Mouse (Mus musculus) neural tube, embryonic 12.5 days (tissue): Measurements from ENCODE around the gene Gabpa. TPM values are rescaled to one million over a fixed set of nuclear protein-coding genes. Genes with fewer than 3 reads are reported as not detected.

Source experiments
- polyA plus RNA-seq: library from polyadenylated mRNA; unstranded; fragments of >200 nt; fragmentation: Nextera tagmentation; extraction: Ambion mirVana; gene quantifications from 2 replicates; pipeline ENCODE4 v1.2.1, GENCODE M21; 2016

Gabpa gene
- polyA plus RNA-seq, 1 experiment from 2014 or later = 32.8 TPM

Other genes starting within 250 kb of the Gabpa start
- gene Mrpl39, start 99.2 kb upstream of the Gabpa start, polyA plus RNA-seq = 45.1 and 47.3 TPM in 2 replicates
- gene Jam2, start 60.8 kb upstream of the Gabpa start, polyA plus RNA-seq = 41.4 and 45.6 TPM in 2 replicates
- gene Atp5j, start 700 bp downstream of the Gabpa start, polyA plus RNA-seq = 739 and 746 TPM in 2 replicates